Mouse (Mus musculus) ES-E14 (cell line): ENCODE measurements around the gene 4930518I15Rik.

Experiments
- CHD2 ChIP-seq: IDR thresholded peaks from 2 replicates; pipeline ENCODE4 v1.6.1; 2014; ENCODE audit warnings: mild to moderate bottlenecking, low read depth, low read length, inconsistent platforms
- HCFC1 ChIP-seq: IDR thresholded peaks from 2 replicates; pipeline ENCODE4 v1.6.1; 2012; ENCODE audit warnings: low read length, inconsistent platforms, borderline replicate concordance; ENCODE audit not compliant: insufficient read depth
- MAFK ChIP-seq: IDR thresholded peaks from 2 replicates; pipeline ENCODE4 v1.6.1; 2014; ENCODE audit warnings: mild to moderate bottlenecking, low read depth, low read length, inconsistent platforms; ENCODE audit not compliant: insufficient read depth
- ZC3H11A ChIP-seq: IDR thresholded peaks from 2 replicates; pipeline ENCODE4 v1.6.1; 2012; ENCODE audit warnings: low read depth, mild to moderate bottlenecking, inconsistent platforms, low read length, borderline replicate concordance
- ZNF384 ChIP-seq: IDR thresholded peaks from 2 replicates; pipeline ENCODE4 v1.6.1; 2012; ENCODE audit warnings: low read depth, low read length, inconsistent platforms

DNA sequence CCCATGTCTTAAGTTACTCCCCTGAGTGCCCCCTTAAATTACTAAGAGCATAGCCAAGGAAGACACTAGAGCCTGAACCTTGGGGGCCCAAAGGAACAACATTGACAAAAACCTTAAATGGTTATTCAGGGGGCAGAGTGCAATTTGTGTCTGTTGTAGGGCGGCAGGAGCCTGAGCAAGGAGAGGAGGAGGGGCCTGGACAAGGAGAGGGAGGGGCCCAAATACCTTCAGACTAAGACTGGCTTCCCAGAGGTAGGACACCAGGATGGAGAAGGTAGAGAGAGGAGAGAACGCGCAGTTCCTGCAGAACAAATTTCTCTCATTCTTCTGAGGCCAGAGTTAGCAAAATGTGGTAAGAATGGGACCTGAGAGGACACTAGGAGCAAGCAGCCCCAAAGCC lies 42.3 kb downstream of the 4930518I15Rik start:
- TF ChIP-seq CHD2 (no peak), ZC3H11A (no peak), HCFC1 (no peak), ZNF384 (no peak), MAFK (no peak)
